Mouse (Mus musculus) kidney, postnatal 36 days (tissue): ENCODE measurements around the gene Hyal3.
"Not testable (repeated sequence)": the region's sequence is repeated elsewhere in the genome, so short reads cannot be mapped to it uniquely, and the experiment has no call there.

ENCODE experiments used
- DNase-seq, 2 experiments: peaks; one replicate each; pipeline ENCODE4 v3.0.0; 2021 to 2022; ENCODE audit warnings: mixed read lengths in 2 of 2

The Hyal3 gene

DNA sequence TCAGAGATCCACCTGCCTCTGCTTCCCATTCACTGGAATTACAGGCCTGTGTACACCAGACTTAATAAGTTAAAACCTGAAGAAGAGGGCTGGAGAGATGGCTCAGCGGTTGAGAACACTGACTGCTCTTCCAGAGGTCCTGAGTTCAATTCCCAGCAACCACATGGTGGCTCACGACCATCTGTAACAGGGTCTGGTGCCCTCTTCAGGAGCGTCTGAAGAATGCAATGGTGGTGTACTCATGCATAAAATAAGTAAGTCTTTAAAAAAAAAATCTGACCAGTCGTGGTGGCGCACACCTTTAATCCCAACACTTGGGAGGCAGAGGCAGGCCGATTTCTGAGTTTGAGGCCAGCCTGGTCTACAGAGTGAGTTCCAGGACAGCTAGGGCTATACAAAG lies 6.8 kb upstream of the Hyal3 start:
- not testable (repeated sequence) for DNase-seq

DNA sequence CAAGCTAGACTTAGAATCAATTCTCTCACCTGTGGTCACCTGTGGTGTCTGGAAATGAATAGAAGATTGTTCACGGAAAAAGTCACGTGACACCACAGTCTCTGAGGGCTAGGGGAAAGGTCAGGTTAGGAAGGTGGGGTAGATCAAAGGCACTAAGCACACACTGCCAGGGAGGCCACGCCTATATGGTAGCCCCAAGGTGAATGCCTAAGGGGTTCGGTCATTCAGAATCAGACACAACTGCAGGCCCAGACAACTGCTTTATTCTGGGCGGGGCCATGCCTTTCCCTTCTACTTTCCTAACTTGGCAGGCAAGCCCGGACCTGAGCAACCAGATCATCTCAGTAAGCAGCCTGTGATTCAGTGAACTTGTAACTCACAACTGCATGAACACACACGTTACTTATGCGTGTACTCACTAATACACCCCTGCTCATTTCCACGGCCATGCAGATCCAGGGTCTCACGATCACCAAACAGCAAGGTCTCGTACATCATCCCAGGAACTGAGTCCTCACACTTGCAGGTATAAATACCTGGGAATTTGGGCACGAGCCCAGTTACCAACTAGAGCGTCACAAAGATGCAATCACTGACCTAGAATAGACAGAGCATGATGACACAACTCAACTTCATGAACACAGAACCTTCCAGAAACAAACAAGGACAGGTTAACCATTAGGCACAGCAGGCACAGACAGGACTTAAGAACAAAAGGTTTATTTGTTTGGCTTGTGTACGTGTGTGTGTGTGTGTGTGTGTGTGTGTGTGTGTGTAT lies 4.8 kb upstream of the Hyal3 start:
- peak in 1 of 2 experiments; percentile 60 for DNase-seq

DNA sequence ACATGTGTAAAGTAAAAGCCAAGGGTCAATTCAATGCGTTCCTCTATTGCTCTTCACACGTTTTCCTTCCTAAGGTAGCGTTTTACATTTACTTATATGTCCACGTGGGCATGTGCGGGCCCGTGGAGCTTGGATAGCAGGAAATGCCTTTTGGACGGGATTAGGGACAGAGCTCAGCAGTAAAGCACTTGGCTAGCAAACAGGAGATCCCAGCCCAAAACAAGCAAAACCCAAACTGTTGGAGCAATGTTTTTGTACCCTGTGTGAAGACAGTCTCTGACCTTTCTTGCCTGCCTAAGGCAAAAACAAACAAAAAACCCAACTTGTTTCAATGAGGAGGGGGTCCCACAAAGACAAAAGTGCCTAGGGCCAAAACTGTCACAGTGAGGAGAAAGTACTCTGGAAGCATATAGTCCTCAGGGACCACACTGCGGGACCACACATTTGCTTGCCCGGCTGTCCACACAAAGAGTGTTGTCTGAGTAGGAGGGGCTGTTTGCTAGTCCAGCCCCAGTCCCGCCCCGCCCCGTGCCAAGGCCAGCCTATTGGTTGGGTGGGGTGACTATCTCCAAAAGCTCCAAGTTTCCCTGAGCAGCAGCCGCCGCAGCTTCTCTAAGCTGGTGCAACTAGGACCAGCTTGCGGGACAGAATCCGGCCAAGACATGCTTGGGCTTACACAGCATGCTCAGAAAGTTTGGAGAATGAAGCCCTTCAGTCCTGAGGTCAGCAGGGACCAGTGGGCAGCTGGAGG lies 4.1 kb upstream of the Hyal3 start, which contains the start of gene Hyal1:
Gene Hyal1 (plus strand): TSS at position 571 of the 751 bp plus-strand sequence.
- DNase-seq, result peak; percentile 90 to 93

DNA sequence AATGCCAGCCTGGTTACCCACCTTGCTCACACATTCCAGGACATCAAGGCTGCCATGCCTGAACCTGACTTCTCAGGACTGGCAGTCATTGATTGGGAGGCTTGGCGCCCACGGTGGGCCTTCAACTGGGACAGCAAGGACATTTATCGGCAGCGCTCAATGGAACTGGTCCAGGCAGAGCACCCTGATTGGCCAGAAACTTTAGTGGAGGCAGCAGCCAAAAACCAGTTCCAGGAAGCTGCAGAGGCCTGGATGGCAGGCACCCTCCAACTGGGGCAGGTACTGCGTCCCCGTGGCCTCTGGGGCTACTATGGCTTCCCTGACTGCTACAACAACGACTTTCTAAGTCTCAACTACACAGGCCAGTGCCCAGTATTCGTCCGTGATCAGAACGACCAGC lies 2.7 kb upstream of the Hyal3 start:
- DNase-seq, result no peak

DNA sequence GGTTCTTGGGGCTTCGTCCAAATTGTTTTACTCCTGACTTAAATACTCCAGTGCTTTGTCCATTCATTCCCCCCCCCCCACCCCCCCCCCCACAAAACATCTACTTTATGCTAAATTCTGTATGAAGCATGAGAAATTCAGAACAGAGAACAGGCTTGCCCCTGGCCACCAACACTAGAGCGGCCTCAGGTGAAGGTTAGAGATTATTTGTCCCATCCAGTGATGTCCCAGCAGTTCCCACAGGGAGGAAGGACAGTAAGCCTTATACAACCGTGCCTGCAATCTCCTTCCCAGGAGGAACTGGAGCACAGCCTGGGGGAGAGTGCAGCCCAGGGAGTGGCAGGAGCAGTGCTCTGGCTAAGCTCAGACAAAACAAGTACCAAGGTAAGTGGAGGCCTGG lies 2.0 kb upstream of the Hyal3 start, which contains the start of gene Naa80:
Gene Naa80 (plus strand): TSS at position 301 of the 400 bp plus-strand sequence.
- DNase-seq, result no peak

DNA sequence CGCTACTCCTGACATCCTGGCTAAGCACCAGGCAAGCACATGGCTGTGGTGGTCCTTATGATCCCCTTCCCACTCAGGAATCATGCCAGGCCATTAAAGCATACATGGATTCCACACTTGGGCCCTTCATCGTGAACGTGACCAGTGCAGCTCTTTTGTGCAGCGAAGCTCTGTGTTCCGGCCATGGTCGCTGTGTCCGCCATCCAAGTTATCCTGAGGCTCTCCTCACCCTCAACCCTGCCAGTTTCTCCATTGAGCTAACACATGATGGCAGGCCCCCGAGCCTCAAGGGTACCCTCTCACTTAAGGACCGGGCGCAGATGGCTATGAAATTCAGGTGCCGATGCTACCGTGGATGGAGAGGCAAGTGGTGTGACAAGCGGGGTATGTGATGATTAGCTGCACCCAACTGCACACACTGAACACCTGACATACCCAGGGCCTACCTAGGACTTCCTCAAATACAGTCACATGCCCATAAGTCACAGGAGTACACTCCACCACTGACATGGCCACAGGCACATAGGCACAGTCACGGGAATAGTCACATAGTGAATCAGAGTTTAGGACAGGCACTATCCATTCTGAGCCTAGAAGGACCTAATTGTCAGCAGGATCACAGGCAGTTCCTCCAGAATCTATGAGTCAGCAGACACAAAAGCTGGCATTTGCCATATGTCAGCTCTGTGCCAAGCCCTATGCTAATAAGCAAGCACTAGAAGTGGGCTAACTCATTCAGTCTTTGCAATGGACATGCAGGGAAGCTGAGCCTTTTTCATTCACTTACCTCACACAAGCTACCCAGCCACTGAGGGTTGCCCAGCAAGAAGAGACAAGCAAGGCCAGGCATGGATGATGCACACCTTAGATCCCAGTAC lies 1.4 kb upstream of the Hyal3 start:
- no peak for DNase-seq

DNA sequence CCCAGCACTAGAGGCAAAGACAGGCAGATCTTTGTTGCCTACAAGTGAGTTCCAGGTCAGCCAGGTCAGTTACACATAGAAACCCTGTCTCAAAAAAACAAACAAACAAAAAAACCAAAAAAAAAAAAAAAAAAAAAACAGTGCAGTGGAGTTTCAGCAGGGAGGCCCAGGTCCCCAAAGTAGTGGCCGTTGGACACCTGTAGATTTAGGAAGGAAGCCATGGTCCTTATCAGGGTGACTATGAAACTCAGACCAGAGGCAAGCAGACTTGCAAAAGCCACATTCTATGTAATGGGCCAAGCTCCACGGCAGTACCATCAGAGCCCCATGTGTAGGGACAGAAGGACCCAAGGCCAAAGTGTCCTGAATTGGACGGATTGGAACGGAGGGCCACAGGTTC lies 966 bp downstream of the Hyal3 start:
- no peak for DNase-seq

DNA sequence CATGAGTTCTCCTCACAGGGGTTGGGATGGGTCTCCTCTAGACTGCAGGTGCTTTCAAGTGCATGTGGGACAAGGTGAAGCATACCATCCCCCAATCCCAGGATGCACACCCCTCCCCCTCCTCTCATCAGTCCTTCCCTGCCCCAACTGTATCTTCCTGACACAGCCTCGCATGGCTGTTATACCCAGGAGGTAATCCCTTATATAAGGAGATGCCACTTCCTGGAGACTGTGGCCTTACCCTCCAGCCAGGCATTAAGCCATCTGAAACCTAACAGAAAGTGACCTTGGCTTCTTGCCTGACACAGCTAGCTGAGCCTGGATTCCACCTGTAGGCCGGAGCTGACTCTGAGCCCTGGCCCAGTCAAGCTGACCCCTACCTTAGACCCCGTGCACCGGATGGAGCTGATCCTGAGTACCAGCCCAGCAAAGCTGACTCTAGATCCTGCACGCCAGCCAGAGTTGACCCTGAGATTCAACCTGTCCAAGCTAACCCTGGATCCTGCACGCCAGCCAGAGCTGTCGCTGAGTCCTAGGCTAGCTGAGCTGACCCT lies 2.0 kb downstream of the Hyal3 start:
- peak in 1 of 2 experiments; percentile 51 for DNase-seq

DNA sequence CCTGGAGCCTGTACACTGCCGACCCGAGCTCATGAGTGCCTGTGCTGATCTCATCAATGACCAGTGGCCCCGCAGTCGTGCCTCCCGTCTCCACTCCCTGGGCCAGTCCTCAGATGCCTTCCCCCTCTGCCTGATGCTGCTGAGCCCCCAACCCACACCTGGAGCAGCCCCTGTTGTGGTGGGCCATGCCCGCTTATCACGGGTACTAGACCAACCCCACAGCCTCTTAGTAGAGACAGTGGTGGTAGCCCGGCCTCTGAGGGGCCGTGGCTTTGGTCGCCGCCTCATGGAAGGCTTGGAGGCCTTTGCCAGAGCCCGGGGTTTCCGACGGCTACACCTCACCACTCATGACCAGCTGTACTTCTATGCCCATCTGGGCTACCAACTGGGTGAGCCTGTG lies 2.6 kb downstream of the Hyal3 start:
- no peak for DNase-seq

DNA sequence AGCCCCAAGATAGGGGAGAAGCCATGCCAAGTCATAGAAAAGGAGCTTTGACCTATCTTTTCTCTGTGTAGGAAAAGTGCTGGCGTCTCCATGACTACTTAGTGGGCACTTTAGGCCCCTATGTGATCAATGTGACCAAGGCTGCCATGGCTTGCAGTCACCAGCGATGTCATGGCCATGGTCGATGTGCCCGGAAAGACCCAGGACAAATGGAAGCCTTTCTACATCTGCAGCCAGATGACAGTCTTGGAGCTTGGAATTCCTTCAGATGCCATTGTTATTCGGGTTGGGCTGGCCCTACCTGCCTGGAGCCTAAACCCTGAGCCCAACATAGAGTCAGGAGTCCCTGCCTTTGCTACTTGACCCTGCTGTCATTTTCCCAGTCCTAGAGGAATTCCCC lies 5.9 kb downstream of the Hyal3 start:
- no peak for DNase-seq

DNA sequence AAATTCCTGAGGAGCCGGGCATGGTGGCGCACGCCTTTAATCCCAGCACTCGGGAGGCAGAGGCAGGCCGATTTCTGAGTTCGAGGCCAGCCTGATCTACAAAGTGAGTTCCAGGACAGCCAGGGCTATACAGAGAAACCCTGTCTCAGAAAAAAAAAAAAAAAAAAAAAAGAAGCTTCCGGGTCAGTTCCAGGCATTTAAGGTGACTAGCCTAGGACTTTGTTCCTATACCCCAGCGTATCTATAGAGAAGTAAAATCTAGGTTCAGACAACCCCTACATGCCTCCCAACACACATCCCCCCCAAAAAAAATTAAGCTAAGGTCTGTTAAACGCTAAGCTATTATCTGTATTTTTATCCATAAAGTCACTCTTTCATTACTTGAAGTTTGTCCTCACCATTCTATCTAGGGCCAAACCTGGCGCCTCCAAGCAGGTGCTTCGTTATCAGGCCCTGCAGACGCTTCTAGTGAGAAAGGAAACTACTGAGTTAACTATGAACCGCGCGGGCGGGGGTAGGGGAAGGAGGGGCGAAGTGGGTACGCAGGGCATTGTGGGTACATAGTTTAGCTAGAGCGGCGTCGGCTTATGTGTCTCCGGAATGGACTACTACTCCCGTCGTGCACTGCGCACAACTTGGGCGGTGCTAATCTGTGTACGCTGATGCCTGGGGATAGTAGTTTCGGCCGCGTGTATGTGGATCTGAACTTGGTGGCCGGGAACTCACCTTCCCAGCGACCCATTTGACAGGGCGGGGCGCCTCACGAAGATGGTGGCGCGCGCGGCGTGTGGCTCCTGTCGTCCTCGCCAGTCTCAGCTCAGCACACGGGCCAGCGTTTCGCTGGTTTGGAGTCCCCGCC lies 6.6 kb downstream of the Hyal3 start, which contains the start of gene Ifrd2:
Gene Ifrd2 (plus strand): TSS at position 669 of the 859 bp plus-strand sequence.
- DNase-seq, result peak; percentile 98 to 100

DNA sequence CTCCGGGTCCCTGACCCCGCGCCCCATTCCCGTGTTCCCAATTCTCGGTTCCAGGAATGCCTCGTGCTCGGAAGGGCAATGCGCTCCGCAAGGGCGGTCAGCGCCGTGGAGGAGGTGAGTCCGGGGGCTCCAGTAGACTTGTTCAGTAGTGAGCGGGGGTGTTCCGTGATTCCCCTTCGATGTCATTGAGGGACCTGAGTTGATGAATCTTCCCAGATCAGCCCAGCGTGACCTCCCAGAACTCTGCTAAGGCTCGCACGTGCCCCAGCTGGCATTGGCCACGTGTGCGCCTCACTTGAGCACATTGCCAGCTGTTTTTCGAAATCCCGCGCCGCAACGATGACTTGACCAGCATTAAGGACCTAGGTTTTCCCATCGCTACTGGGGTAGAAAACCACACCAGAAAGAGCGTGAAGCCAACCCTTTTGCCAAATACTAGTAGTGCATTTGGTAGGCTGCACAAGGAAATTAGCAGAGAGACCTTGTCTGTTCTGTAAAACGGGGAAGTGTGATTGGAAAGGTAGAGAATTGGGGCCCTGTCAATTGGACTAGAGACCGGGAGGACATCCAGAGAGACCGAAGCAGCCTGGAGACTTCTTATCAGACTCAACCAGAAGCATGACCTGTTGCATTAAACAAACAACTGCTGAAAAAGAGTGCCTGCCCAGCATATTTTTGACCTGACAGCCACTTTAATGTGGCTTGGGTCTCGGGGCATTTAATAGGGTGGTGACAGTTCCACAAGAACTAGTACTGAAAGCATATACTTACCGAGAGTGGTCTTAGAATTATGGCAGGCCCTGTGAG lies 7.4 kb downstream of the Hyal3 start:
- peak in 1 of 2 experiments; percentile 79 for DNase-seq

DNA sequence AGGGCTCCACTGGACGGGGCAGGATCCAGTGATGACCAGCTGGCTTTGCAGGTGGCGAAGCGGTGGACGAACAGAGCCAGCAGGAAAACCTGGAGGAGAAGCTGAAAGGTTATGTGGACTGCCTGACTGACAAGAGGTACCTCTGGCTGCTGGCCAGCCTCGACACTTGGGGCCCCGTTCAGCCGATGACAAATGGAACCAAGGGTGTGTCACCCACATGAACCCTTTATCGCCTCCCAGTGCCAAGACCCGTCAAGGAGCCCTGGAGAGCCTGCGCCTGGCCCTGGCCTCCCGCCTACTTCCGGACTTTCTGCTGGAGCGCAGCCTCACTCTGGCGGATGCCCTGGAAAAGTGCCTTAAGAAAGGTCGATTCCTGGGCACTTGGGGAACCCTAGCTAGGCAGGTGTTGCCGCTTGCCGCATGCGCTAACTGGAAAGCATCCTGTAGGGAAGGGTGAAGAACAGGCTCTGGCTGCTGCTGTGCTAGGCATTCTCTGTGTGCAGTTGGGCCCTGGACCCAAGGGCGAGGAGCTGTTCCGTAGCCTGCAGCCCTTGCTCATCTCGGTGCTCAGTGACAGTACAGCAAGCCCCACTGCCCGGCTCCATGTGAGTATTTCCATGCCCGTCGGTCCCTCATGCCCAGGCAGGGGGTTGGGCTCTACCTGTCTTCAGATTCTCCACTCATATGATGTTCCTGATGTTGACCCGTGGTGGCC lies 9.6 kb downstream of the Hyal3 start:
- DNase-seq, result peak; percentile 83 to 84

DNA sequence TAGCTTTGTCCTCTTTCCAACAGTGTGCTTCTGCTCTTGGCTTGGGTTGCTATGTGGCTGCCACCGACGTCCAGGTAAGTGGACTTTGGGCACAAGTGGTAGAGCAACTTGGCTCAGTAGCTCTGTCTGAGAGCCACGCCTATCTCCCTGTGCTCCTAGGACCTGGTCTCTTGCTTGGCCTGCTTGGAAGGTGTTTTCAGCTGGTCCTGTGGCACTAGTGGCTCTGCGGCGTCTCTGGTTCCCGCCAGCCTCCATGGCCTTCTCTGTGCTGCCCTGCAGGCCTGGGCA lies 10.1 kb downstream of the Hyal3 start:
- peak in 1 of 2 experiments; percentile 87 for DNase-seq

DNA sequence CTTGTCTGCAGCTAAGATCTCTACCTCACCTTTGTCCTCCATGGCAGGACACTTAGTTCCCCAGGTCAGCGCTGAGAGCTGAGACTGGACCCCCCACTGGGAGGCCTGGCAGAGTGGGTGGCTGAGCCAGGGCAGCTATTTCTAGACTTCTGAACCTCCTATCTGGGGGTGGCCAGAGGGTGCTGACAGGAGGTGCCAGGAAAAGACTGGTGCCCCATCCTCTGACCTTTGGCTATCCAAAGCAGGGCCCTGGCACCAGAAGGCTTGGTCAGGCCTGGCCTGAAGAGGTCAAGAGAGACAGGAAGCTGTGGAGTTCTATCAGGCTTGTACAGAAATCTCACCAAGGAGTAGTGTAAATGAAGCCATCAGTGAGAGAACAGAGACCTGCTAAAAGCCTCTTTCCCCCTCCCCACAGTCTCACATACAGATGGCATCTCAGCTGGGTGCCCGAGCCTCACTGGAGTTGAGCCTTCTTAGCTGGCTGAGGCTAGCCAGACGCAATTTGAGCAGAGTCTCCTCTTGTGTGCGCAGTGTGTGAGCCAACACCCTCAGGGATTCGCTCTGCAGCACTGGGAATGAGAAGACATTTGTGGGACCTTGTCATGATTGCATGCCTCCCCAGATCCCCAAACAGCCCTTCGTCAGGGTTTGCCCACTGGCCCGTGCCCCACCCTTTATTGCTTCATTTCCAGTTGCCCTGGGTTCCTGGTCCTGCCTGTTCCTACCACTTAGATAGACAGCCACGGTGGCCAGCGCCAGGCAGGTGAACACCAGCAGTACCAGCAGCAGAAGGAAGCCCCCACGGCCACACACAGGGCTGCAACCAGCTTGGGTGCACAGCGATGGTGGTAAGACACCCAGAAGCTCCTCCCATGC lies 12.7 kb downstream of the Hyal3 start:
- DNase-seq, result peak; percentile 86 to 91

DNA sequence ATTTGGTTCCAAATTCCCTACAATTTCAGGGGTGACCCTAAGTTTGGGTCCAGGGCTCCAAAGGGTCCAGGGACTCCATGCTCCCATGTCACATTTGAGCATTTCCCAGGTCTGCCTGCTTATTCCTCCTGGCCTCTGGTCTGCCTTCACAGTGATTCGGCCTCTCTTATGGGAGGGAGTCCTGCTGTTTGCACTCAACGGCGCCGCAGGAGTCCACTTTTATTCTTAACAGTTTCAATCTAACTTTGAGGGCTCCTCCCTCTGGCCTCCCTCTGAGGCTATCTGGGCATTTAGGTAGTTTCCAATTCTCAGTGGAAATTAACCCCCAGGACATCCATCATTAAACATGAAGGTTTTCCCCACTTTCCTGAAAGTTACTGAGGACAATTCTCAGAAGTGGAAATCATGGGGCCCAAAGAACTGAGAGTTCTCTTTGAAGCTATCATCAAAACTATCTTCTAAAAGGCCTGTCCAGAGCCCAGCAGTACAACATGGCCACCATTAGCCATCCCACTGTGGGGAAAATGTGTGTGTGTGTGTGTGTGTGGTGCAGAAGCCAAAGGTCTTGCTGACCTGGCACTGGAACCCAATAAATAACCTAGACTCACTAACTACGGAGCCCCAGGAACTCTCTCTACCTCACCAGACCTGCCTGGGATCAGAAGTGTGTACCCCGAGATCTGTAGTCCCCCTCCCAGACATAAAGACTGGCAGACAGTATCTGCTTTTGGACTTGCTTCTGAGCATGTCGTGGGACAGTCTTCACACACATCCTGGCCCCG lies 13.9 kb downstream of the Hyal3 start:
- peak in 1 of 2 experiments; percentile 59 for DNase-seq

DNA sequence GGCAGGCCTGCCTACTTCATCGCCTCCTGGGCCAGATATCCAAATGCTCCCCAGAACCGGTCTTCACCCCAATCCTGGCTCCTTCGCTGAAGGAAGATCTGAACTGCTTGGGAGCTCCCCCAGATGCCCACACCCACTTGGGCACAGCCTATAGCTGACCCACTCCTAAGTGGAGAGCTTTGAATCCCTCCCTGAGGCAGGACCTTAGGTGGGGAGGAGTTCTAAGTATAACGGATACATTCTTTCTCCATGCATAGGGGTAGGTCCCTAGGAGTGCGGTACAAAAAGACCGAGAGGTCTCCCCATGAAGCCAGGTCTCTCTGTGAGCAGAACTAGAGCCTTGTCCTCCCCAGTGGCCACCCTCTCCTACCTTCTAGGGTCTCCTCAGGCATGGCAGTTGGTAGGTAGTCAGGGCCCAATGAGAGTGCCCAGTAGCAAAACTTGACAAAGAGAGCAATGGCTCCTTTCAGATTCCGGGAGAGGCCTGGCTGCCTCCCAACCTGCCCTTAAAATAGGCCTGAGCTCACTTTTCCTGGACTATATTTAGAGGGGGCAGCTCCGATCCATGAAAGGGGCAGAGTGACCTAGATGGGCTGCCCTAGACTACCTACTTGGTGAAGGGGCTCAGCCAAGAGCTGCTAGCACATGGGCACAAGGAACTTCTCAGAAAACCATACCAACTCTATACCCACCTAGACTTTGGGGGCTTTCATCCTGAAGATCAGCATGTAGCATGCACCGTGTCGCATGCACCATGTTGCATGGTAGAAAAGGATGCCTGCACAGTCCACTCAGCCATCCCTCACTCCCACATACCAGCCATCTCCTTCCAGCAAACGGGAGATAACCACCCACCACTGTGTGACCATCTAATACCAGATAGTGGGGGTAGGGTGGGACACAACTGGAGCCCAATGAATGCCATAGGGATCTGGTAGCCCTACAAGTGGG lies 16.3 kb downstream of the Hyal3 start:
- DNase-seq, result peak in 1 of 2 experiments; percentile 65
